Mouse (Mus musculus) embryonic facial prominence, embryonic 11.5 days (tissue): ENCODE measurements around the gene Gm5678. TPM values are rescaled to one million over a fixed set of nuclear protein-coding genes. Genes with fewer than 3 reads are reported as not detected.

Source experiments
- ATAC-seq: fragments of 200-750 bp; cut with Nextera tagmentation; replicated peaks from 2 replicates; pipeline ENCODE4 v1.8.0; 2017; ENCODE audit warnings: low read depth; ENCODE audit not compliant: insufficient number of reproducible peaks, low FRiP score, low TSS enrichment
- DNase-seq: peaks from one replicate; pipeline ENCODE4 v3.0.0-alpha.2; 2015; ENCODE audit warnings: low spot score
- H3K27ac ChIP-seq: fragments of 300-500 bp; sonication (generic); replicated peaks from 2 replicates; pipeline ENCODE4 v1.5.1; 2014; ENCODE audit warnings: mild to moderate bottlenecking, low read depth, low read length, control low read depth
- H3K27me3 ChIP-seq: fragments of 300-500 bp; sonication (generic); 2 replicates; pipeline ENCODE4 v1.6.1; 2014; ENCODE audit warnings: mild to moderate bottlenecking, low read length, moderate library complexity, mixed read lengths; ENCODE audit not compliant: control insufficient read depth, insufficient read depth
- H3K36me3 ChIP-seq: fragments of 300-500 bp; sonication (generic); replicated peaks from 2 replicates; pipeline ENCODE4 v1.6.1; 2014; ENCODE audit warnings: low read depth, mild to moderate bottlenecking, low read length, moderate library complexity, mixed read lengths; ENCODE audit not compliant: control insufficient read depth, insufficient read depth
- H3K4me1 ChIP-seq: fragments of 300-500 bp; sonication (generic); 2 replicates; pipeline ENCODE4 v1.6.1; 2014; ENCODE audit warnings: low read length, mixed read lengths; ENCODE audit not compliant: control insufficient read depth, insufficient read depth
- H3K4me2 ChIP-seq: fragments of 300-500 bp; sonication (generic); 2 replicates; pipeline ENCODE4 v1.6.1; 2014; ENCODE audit warnings: low read depth, mild to moderate bottlenecking, control low read depth, low read length, moderate library complexity
- H3K4me3 ChIP-seq: fragments of 300-500 bp; sonication (generic); 2 replicates; pipeline ENCODE4 v1.5.1; 2014; ENCODE audit warnings: low read depth, low read length, control low read depth
- H3K9ac ChIP-seq: fragments of 300-500 bp; sonication (generic); replicated peaks from 2 replicates; pipeline ENCODE4 v1.6.1; 2014; ENCODE audit warnings: mild to moderate bottlenecking, control low read depth, low read length
- H3K9me3 ChIP-seq: fragments of 300-500 bp; sonication (generic); replicated peaks from 2 replicates; pipeline ENCODE4 v1.6.1; 2016; ENCODE audit warnings: mild to moderate bottlenecking, low read length, inconsistent platforms, mixed read lengths; ENCODE audit not compliant: control insufficient read depth
- WGBS: fragments of 180-500 bp; shearing (Covaris S2); extraction: QIAGEN DNeasy Blood & Tissue Kit; methylation state at CpG from one replicate; pipeline ENCODE4 v1.1.7; 2014; 5-methylcytosine and 5-hydroxymethylcytosine counted together
- polyA plus RNA-seq: library from polyadenylated mRNA; unstranded; fragments of >200 nt; fragmentation: Nextera tagmentation; extraction: Ambion mirVana; gene quantifications from 2 replicates; pipeline ENCODE4 v1.2.1, GENCODE M21; 2014

Gene Gm5678
- polyA plus RNA-seq, 1 experiment from 2014 or later = not detected

DNA sequence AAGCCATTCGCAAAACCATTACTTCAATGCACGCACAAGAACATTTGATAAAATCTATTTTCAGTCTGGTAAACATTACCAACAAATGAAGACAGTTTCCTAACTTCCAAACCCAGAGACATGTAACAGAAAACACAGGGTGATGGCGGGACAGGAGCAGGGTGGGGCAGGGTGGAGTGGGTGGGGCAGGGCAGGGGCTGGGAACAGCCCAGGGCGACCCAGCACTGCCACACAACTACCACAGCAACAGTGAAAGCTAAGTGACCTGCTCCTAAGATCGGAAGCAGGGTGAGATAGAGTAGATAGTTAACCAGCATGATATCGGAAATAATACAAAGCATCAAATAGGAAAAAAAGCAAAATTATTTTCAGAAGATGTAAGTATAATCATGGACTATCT is 28.4 kb upstream of the Gm5678 start:
- WGBS = 88% methylated on average over 6 of the region's 6 CpGs
- ATAC-seq (no peak), DNase-seq (no peak)
- Histone ChIP-seq H3K9me3 (no peaks in the 10 kb centered on the region), H3K4me2 (no peak overlapping the region), H3K4me3 (no peak overlapping the region), H3K36me3 (no peaks in the 10 kb centered on the region), H3K4me1 (no peaks in the 10 kb centered on the region), H3K27ac (no peak overlapping the region), H3K27me3 (no peaks in the 10 kb centered on the region), H3K9ac (no peak overlapping the region)

DNA sequence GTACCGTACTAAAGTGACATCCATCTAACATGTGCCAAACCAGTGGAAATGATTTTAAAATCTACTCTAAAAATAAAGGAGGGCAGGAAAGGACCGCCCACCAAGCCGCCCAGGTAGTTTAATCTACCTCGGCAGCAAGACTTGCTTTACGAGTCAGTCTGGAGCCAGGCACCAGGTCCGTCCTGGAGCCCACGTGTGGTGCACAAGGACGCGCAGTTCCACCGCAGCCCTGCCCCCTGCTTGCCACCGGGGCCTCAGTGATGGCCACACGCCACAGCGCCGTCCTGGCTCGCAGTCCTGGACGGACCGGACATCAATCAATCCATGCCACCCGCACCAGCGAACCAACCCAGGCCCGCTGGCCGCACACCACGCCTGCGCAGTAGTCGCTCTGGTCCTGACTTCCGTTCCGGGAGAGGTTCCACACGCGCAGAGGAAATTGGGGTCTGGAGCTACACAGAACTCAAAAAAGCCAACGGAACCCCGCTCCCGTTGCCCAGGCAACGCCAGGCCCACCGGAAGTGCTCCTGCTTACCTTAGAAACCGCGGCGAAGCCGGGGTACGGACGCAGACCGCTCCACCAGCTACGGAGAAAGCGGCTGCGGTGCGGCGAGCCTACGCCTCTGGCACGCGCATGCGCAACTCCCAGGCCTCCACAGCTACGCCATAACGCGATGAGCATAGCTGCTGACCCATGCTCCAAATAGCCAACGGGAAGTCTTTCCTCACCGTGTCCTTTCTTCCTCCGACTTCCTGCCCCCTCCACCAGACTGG is 24.3 kb upstream of the Gm5678 start, which contains the start of gene Setd4:
TSS of gene Setd4 (minus strand) at position 625 of the 774 bp plus-strand sequence.
- H3K9ac ChIP-seq = peak within 1 kb of the TSS; percentile 77
- H3K9me3 ChIP-seq = no peaks in the 10 kb centered on the region
- peak within 1 kb of the TSS; percentile 61 for H3K4me2 ChIP-seq
- no peaks in the 10 kb centered on the region for H3K36me3 ChIP-seq
- H3K4me3 ChIP-seq = peak within 1 kb of the TSS; percentile 53
- no peaks in the 10 kb centered on the region for H3K4me1 ChIP-seq
- ATAC-seq (peak; percentile 86), DNase-seq (peak; percentile 93)
- 2% methylated on average over 55 of the region's 55 CpGs for WGBS
- no peaks in the 10 kb centered on the region for H3K27me3 ChIP-seq
- H3K27ac ChIP-seq = peak within 1 kb of the TSS; percentile 61

GRCm38 (mm10) chr16:93604481-93604969 is 23.4 kb upstream of the Gm5678 start:
- ATAC-seq = no peak
- H3K27me3 ChIP-seq = no peaks in the 10 kb centered on the region
- WGBS = 3% methylated on average over 16 of the region's 16 CpGs

GRCm38 (mm10) chr16:93605553-93605952 is 22.3 kb upstream of the Gm5678 start, which contains the start of gene Cbr1:
Gene Cbr1 (plus strand): TSS chr16:93605853.
- H3K27ac ChIP-seq = no peak within 1 kb of the TSS
- WGBS = 69% methylated on average over 4 of the region's 4 CpGs
- no peaks in the 10 kb centered on the region for H3K4me1 ChIP-seq
- H3K27me3 ChIP-seq = no peaks in the 10 kb centered on the region
- no peaks in the 10 kb centered on the region for H3K36me3 ChIP-seq
- H3K4me2 ChIP-seq = peak within 1 kb of the TSS; percentile 61
- no peak for ATAC-seq
- DNase-seq = no peak
- H3K4me3 ChIP-seq = no peak within 1 kb of the TSS
- no peak within 1 kb of the TSS for H3K9ac ChIP-seq
- H3K9me3 ChIP-seq = no peaks in the 10 kb centered on the region

More at GRCm38 (mm10) chr16:93604481-93604969, 23.4 kb upstream of the Gm5678 start:
- Histone ChIP-seq H3K27ac (no peak overlapping the region), H3K36me3 (no peaks in the 10 kb centered on the region), H3K9ac (peak overlapping the region; percentile 77), H3K9me3 (no peaks in the 10 kb centered on the region), H3K4me3 (peak overlapping the region; percentile 53; the same call in 1 of the 2 replicates), H3K4me1 (no peaks in the 10 kb centered on the region), H3K4me2 (peak overlapping the region; percentile 61)
- peak; percentile 54 for DNase-seq

DNA sequence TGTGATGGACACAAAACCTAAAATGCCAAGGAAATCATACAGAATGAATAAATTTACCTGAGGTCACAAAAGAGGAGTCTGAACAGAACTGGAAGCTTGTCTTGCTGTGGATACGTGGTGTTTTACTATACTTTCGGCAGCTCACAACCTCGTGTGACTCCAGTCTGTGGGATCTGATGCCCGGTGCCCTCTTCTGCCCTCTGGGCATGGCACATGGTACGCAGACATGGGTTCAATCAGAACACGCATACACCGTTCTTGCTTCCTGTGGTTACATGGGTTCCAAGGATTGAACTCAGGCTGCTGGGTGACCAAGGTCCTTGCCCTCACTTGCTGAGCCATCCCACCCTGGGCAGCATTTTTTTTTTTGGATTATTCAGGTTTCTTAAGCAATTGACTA is 21.8 kb upstream of the Gm5678 start:
- Histone ChIP-seq H3K9ac (no peak overlapping the region), H3K9me3 (no peaks in the 10 kb centered on the region), H3K36me3 (no peaks in the 10 kb centered on the region; the same call in 1 of the 2 replicates), H3K27me3 (no peaks in the 10 kb centered on the region), H3K4me1 (no peaks in the 10 kb centered on the region), H3K4me3 (no peak overlapping the region), H3K4me2 (no peak overlapping the region), H3K27ac (no peak overlapping the region)
- 86% methylated on average over 7 of the region's 7 CpGs for WGBS
- DNase-seq (no peak), ATAC-seq (no peak)

DNA sequence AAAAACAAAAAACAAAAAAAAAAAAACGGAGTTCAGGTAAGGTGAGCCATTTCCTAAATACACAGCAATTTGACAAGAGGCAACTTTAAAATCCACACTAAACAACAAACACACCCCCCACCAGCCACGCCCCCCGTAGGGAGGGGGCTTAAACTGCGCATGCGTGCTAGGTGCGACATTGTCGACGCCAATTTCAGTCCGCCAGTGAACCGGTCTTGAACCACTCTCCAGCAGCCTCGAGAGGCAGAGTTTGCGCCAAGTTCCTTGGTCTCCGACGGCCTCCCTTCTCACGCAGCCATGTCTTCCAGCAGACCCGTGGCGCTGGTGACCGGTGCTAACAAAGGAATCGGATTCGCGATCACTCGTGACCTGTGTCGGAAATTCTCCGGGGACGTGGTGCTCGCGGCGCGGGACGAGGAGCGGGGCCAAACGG is 20.2 kb upstream of the Gm5678 start:
- H3K9me3 ChIP-seq = no peaks in the 10 kb centered on the region
- no peak overlapping the region for H3K27ac ChIP-seq
- H3K4me3 ChIP-seq = peak overlapping the region; percentile 53
- no peaks in the 10 kb centered on the region for H3K27me3 ChIP-seq
- H3K9ac ChIP-seq = peak overlapping the region; percentile 71
- peak; percentile 93 for DNase-seq
- H3K36me3 ChIP-seq = no peaks in the 10 kb centered on the region; the same call in 1 of the 2 replicates
- ATAC-seq = peak; percentile 25; the same call in 1 of the 2 replicates
- peak overlapping the region; percentile 84 for H3K4me2 ChIP-seq
- under 1% methylated on average over 32 of the region's 32 CpGs for WGBS
- no peaks in the 10 kb centered on the region for H3K4me1 ChIP-seq

GRCm38 (mm10) chr16:93608731-93609130 is 19.2 kb upstream of the Gm5678 start:
- Histone ChIP-seq H3K9me3 (no peaks in the 10 kb centered on the region), H3K4me1 (no peaks in the 10 kb centered on the region), H3K4me3 (no peak overlapping the region; the same call in 1 of the 2 replicates), H3K27ac (no peak overlapping the region), H3K36me3 (no peaks in the 10 kb centered on the region; the same call in 1 of the 2 replicates), H3K4me2 (no peak overlapping the region; the same call in 1 of the 2 replicates), H3K9ac (no peak overlapping the region), H3K27me3 (no peaks in the 10 kb centered on the region)
- WGBS = 72% methylated on average over 7 of the region's 8 CpGs
- no peak for ATAC-seq
- DNase-seq = no peak

- H3K9ac ChIP-seq = no peak overlapping the region
- DNase-seq (no peak), ATAC-seq (no peak)
- H3K9me3 ChIP-seq = no peaks in the 10 kb centered on the region
- no peaks in the 10 kb centered on the region for H3K27me3 ChIP-seq
- 94% methylated on average over 4 of the region's 4 CpGs for WGBS
- H3K4me2 ChIP-seq = no peak overlapping the region
- H3K4me3 ChIP-seq = no peak overlapping the region
- no peaks in the 10 kb centered on the region; the same call in 1 of the 2 replicates for H3K36me3 ChIP-seq
- no peak overlapping the region for H3K27ac ChIP-seq
- H3K4me1 ChIP-seq = no peaks in the 10 kb centered on the region
Observed at GRCm38 (mm10) chr16:93609796-93610195, 18.1 kb upstream of the Gm5678 start.
